Mouse (Mus musculus): ENCODE measurements around the gene Zfp423. TPM values are rescaled to one million over a fixed set of nuclear protein-coding genes. Genes with fewer than 3 reads are reported as not detected.
"Not testable (repeated sequence)": the region's sequence is repeated elsewhere in the genome, so short reads cannot be mapped to it uniquely, and the experiment has no call there.

Gene Zfp423
- total RNA-seq, 2 experiments from 2014 or later, result 26.8 to 28.9 TPM

DNA sequence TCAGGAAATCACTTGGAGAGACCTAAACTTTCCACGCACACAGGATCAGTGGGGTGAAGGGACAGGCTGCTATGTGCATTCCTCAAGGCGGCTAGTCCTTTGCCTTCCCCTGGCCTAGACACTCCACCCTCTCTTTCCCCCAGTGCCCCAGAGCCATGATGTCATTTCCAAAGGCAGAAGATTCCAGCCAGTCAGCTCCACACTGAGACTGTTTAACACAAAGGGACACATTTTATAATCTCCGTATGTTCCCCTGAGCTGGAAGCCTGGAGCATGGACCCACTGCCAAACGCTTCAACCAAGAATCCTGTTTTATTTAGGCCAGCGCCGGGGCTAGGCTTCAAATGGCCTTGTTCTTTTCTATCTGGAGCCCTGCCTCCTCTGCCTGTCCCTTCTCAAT lies 111.6 kb downstream of the Zfp423 start:
- peak in 1 of 2 experiments; percentile 12 for DNase-seq (ENCODE audit: extremely low spot score in 1 of 2, low spot score in 1 of 2)

GRCm38 (mm10) chr8:87842096-87842495 lies 117.3 kb downstream of the Zfp423 start:
- DNase-seq (ENCODE audit: extremely low spot score in 1 of 2, low spot score in 1 of 2), result not testable (repeated sequence)

DNA sequence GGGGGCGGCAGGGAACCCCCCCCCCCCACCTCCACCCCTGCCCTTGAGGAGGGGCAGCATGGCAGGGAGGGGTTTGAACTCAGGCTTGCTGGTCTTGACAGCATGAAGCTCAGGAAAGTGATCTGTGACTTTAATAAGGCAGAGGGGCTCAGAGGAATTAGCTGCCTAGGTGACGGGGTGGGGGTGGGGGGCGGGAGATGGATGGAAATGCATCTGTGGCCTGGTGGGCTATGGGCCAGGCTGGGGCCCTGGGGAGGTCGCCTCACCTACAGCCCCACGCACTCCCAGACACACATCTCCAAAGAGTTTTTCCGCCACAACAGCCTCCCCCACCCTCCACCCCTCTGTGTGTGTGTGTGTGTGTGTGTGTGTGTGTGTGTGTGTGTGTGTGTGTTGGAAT lies 122.1 kb downstream of the Zfp423 start:
- DNase-seq (ENCODE audit: extremely low spot score in 1 of 2, low spot score in 1 of 2), result no peak

DNA sequence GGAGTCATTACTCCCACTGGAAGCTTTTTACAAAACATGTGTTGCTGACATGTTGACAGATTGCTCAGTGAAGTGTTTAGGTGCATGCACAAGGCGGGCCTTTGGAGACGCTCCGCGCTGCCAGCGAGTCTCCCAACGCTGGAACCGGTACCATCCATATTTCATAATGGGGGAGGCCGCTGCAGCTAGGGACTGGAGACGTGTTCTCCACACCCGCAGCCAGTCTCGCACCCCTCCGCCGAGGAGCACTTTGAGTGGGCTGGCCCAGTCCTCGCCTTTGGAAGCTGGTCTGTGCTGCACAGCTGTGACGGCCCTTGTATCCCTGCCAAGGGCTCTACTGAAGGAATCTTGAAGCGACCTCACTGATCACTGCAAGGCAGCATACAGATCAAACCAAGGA lies 122.5 kb downstream of the Zfp423 start:
- peak; percentile 29 to 31 for DNase-seq (ENCODE audit: extremely low spot score in 1 of 2, low spot score in 1 of 2)

DNA sequence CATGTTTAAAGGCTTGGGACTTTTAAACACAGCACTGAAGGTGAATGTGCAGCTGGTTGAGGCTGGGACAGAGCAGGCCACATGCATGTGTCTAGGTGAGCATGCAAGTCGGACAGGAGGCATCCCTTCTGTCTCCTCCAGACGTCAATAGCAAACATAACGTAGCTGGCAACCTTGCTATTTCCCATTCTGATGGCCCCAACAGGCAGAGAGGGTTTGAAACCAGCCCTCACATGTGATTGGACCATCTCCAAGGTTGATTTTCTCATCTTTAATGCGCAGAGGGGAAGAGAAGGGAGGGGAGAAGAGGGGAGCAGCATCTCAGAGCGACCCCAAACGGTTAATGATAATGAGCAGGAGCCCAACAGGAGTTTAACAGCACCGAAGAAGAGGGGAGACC lies 123.5 kb downstream of the Zfp423 start:
- no peak for DNase-seq (ENCODE audit: extremely low spot score in 1 of 2, low spot score in 1 of 2)

GRCm38 (mm10) chr8:87835411-87835821 lies 124.0 kb downstream of the Zfp423 start:
- DNase-seq (ENCODE audit: extremely low spot score in 1 of 2, low spot score in 1 of 2), result no peak

- DNase-seq (ENCODE audit: extremely low spot score in 1 of 2, low spot score in 1 of 2), result no peak
Measured at GRCm38 (mm10) chr8:87834656-87835055, 124.7 kb downstream of the Zfp423 start.

- no peak for DNase-seq (ENCODE audit: extremely low spot score in 1 of 2, low spot score in 1 of 2)
Measured at GRCm38 (mm10) chr8:87833841-87834620, 125.4 kb downstream of the Zfp423 start.

- no peak for DNase-seq (ENCODE audit: extremely low spot score in 1 of 2, low spot score in 1 of 2)
Measured at GRCm38 (mm10) chr8:87833339-87833738, 126.1 kb downstream of the Zfp423 start.

DNA sequence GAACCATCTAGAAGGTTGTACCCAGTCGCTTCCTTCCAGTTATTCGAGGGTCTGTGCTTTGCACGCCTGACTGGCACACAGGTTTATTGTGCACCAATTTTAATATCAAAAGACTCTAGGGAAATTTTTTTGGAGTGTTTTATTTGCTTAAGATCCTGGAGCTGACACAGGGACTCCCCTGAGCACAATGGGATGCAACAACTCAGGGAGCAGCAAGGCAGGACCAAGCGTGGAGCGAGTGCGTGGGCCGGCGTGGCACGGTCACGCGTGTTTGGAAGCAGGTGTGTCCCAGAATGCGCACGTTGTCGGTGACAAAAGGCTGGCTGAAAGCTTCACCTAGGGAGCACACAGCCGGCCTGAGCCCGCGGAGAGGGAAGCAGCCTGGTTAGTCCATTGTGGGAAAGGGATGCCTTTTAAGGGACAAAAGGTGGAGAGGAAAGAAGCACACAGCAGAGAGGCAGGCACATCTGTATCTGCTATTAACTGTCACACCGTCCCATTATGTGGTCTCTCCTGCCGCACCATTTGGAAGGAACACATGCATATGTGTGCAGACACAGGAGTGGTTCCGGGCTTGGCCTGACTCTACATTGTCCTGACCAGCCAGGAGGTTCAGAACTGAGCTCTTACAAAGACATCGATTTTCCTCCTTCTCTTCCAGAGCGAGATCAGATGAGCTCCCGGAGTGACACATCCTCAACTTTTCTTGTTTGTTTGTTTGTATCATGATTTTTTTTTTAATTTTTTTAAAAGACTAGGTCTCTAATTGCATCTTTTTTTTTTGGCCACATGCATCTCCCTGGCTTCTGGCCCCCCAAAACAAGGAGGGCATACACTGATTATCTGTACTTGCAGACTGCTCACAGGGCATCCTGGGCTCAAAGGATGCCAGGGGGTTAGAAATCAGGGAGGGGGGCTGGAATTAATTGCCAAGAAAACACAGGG lies 126.7 kb downstream of the Zfp423 start:
- no peak for DNase-seq (ENCODE audit: extremely low spot score in 1 of 2, low spot score in 1 of 2)

- DNase-seq (ENCODE audit: extremely low spot score in 1 of 2, low spot score in 1 of 2), result no peak
Measured at GRCm38 (mm10) chr8:87831567-87831966, 127.8 kb downstream of the Zfp423 start.

DNA sequence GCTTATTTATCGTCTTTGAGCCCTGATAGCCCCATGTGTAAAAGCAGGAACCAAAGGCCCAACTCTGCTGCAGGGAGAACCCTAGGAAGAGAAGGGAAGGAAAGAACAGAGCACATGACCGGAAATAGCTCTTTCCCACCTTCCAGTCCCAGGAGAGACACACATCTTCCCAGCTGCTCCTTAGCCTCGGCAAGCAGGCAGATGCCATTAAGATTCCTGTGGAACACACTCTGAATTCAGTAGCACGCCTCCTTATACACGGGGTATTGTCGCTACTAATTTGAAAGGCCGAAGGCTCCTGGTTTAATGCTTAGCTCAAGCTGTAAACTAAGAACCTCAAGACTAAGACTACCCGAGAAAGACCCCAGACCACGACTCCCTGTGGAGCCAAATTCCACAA lies 128.3 kb downstream of the Zfp423 start:
- DNase-seq (ENCODE audit: extremely low spot score in 1 of 2, low spot score in 1 of 2), result no peak

DNA sequence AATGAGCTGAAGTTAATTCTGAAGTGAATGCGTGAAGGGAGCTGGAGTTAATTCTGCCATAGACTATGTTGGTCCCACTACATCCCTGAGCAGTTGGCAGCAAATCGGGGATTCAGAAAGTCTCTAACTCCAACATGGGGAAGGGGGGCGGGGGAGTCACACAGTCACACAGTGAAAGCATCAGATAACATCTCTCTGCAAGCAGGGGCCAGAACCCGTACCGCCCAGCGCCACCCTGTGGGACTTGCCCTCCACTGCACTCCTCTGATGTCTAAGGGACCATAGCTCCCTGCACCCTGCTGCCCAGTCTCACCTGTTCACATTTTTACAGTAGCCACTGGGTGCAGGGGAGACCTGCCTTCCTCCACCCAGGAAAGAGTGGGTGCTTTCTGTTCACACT lies 129.2 kb downstream of the Zfp423 start:
- DNase-seq (ENCODE audit: extremely low spot score in 1 of 2, low spot score in 1 of 2), result peak in 1 of 2 experiments; percentile 43

DNA sequence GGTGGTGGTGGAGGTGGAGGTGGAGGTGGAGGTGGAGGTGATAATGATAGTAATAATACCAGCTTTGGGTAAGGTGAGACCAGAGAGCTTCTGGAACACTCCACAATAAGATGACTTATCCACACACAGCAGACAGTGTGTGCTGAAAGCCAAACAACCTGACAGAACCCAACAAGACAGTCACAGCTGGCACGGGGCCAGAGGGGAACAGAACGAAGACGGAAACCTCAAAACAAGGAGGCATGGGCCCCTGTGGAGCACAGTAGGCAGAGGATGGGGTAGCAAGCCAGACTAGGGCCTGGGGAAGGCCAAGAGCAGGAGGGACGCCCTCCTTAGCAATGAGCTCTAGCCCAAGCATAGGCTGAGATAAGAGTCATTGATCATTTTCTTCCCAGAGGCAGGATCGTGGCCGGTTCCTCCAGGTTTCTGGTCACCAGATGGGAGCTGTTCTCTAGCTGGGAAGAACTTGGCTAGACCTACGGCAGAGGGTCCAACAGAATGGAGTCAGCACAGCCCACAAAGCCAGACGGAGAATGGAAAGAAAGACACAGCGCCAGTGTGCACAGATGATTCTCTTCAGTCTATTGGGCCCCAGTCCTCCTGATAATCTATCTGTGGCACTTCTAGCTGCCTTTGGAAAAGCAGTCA lies 133.3 kb downstream of the Zfp423 start:
- no peak for DNase-seq (ENCODE audit: extremely low spot score in 1 of 2, low spot score in 1 of 2)

DNA sequence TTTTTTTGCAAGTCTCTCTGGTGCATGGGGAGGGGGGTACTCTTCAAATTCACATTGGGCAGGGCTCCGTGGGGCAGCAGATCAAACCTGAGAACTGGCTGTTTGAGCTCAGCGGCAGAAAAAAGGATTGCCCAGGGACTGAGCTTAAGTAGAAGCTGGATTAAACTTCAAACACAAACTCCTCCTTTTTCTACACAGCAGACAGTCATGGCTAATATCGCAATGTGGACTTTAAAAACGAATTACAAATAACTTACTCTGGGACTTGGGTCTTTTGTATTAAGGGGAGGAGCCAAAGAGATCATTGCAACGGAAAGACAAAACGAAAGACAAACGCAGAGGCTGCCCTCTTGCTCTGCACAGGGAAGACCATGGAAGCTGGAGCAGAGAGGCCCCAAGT lies 136.2 kb downstream of the Zfp423 start:
- DNase-seq (ENCODE audit: extremely low spot score in 1 of 2, low spot score in 1 of 2), result no peak

DNA sequence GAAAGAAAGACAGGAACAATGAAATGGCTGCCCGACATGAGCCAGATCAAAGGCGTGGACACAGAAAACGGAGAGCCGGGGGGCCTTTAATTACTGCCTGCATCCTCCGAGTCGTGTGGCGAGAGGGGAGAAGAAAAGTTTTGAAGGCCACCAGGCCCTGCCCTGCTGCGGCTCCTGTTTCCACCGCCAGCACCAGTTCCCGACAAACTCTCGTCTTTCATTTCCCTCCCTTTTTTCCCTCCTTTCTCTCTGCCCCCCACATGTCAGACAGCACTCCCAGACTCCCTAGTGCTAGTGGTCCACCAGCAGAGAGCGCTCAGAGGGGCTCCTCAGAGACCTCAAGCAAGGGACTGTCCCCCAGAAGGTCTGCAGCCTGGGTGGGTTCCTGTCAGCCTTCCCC lies 136.7 kb downstream of the Zfp423 start:
- no peak for DNase-seq (ENCODE audit: extremely low spot score in 1 of 2, low spot score in 1 of 2)

DNA sequence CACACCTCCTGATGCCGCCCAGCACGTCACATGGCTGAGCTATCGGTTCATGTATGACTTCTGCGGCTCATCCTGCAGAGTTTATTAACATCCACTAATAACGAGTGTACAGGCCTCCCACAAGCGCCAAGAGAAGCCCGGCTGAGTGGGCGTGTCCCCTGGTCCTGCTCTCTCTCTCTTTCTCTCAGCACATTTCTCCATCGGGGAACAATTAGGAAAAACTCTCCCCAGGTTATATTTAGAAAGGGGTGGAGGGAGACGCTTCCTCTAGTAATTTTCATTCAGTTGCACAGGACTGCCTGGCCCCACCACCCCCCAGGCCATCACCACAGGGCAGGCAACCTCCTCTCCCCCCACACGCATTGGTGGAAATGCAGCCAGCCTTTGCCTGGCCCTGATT lies 137.2 kb downstream of the Zfp423 start:
- DNase-seq (ENCODE audit: extremely low spot score in 1 of 2, low spot score in 1 of 2), result no peak

GRCm38 (mm10) chr8:87821655-87822054 lies 137.7 kb downstream of the Zfp423 start:
- DNase-seq (ENCODE audit: extremely low spot score in 1 of 2, low spot score in 1 of 2), result no peak

DNA sequence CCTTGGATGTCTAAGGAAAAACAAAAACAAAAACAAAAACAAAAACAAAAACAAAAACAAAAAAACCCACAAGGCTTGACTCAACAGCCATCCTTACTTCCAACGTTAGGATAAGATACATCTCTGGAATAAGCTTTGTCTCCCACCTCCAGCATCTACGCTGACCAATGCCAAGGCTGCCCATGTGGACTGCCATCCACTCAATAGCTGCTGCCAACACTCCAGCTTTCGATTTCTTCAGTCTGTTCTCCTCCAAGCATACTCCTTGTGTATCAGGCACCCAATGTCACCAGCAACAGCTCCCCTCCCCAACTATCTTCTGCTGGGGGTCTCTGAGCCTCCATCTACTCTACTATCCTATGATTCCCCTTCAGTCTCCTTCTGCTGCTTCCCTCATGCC lies 140.1 kb downstream of the Zfp423 start:
- no peak for DNase-seq (ENCODE audit: extremely low spot score in 1 of 2, low spot score in 1 of 2)

DNA sequence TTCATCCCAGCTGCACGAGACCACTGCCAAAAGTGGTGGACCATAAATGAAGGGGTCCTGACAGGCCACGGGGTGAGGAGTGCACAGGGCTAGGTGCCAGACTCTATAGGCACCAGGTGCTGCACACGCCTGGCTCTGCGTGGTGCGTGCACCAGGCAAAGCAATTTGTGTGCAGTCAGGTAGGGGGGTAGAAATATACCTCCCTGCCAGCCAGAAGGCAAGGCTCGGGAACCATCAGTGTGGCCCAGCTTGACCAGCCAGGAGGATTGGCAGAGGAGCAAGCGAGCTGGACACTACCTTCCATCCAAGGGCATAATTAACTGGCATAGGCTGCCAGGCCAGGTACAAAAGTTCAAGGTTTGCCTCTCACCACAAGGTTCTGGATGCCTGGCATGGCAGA lies 140.9 kb downstream of the Zfp423 start:
- DNase-seq (ENCODE audit: extremely low spot score in 1 of 2, low spot score in 1 of 2), result no peak

GRCm38 (mm10) chr8:87816141-87816540 lies 143.3 kb downstream of the Zfp423 start:
- DNase-seq (ENCODE audit: extremely low spot score in 1 of 2, low spot score in 1 of 2), result no peak
